Mouse (Mus musculus) 3T3-L1 (cell line): ENCODE measurements at regions not wholly inside any gene's neighbourhood (a gene's known extent, or its start where the extent isn't known, plus 50 kb on each side); places are given as distances from the start of the nearest gene placed in this dataset.
"Not testable (repeated sequence)": the region's sequence is repeated elsewhere in the genome, so short reads cannot be mapped to it uniquely, and the experiment has no call there.

Source experiments
- DNase-seq: peaks from one replicate; pipeline ENCODE4 v3.0.0-alpha.2; 2015; ENCODE audit warnings: low read depth, low spot score

DNA sequence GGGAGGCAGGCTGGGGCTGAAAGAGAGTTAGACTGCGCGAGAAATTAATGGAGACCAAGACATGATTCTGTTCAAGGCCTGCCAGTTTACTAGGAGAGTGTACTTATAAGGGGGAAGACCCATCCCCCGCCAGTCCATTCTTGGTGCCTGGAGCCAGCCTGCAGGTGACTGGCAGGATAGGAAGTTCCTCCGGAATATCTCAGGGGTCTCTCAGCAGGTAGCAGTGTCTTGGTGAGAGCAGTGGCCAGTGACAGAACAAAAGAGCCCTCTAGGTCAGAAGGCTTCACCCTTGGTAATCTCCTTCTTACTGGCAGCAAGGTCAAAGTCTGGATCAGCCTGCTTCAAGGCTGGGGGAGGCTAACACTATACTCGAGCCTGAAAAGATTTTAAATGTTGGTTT is 83.7 kb upstream of the Zfp804b start:
- no peak for DNase-seq

GRCm38 (mm10) chr5:7436461-7436860 is 91.9 kb upstream of the Zfp804b start:
- DNase-seq, result no peak

GRCm38 (mm10) chr5:7448001-7448400 is 103.4 kb upstream of the Zfp804b start:
- peak; percentile 27 for DNase-seq

DNA sequence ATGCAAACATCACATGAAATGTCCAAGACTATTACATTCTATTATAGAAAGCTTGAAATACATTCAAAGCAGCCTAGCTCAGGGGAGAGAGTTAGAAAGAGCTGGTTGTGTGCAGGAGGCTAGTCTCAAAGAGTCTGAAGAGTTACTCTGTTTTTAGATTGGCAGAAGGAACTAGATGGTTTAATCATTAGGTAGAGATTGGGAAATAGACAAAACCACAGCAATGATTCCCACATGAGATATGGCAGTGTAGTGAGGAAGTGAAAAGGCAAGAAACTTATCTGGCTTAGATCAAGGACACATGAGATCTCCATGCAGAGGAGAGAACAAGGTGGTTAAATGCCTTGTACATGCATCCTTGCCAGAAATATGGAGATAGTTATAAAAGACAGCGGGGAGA is 110.3 kb upstream of the Zfp804b start:
- no peak for DNase-seq

DNA sequence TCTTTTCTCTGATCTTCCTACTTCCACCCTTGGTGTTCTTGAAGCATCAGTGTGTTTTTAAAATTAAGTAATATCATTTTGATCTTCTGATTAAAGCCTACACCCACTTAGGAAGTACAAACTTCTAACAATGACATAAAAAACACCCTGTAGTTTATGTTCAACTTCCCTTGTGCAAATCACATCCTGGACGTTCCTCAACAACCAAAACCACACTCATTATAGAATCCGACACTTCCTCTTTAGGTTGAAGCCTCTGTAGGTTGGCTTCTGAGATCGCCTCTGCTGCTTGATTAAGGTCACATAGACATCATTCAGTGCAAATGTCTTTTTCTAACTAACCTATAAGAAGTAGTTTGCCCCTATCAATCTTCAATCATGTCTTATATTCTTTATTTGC is 112.5 kb upstream of the Zfp804b start:
- DNase-seq, result no peak

DNA sequence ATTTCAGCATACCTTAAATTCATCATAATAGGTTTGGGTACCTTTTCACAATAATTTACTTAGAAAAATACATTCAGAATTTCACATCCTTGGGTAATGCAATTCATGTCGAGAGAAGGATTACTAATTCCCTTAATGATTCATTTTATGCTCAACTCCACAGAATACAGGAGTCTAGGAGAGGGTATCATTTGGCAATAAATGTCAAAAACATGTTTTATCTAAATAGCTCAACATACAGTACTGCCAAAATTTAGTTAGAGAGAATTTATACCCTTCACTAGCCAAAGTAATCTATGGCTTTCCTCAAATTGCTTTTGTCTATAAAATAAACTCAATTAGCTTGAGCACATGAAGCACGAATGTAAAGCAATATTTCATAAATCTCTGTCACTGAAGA is 144.6 kb upstream of the Zfp804b start:
- no peak for DNase-seq

GRCm38 (mm10) chr5:7489602-7490001 is 145.0 kb upstream of the Zfp804b start:
- DNase-seq, result no peak

GRCm38 (mm10) chr5:7517520-7518181 is 173.1 kb upstream of the Zfp804b start:
- no peak for DNase-seq

DNA sequence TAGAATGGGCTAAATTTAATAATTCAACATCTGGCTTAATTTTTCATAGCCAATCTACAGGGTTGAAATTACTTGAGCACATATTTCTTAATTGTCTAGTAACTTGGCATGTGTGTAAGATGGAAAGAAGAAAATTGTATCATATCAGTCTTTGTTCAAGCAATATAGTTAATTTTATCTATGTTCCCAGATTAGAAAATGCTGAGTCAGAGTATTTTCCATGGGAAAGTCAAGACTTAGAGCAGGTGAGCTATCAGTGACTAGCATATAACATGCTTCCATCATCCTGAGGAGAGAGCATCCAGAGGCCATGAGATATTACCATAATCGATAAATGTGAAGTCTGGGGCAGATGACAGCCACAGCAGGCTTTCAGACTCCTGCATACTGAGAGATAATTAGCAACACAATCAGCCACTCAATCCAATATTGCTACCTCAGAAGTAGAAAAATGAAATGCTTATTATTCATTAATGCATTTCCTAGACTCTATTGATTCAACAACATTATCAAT is 188.2 kb upstream of the Zfp804b start:
- DNase-seq, result no peak

DNA sequence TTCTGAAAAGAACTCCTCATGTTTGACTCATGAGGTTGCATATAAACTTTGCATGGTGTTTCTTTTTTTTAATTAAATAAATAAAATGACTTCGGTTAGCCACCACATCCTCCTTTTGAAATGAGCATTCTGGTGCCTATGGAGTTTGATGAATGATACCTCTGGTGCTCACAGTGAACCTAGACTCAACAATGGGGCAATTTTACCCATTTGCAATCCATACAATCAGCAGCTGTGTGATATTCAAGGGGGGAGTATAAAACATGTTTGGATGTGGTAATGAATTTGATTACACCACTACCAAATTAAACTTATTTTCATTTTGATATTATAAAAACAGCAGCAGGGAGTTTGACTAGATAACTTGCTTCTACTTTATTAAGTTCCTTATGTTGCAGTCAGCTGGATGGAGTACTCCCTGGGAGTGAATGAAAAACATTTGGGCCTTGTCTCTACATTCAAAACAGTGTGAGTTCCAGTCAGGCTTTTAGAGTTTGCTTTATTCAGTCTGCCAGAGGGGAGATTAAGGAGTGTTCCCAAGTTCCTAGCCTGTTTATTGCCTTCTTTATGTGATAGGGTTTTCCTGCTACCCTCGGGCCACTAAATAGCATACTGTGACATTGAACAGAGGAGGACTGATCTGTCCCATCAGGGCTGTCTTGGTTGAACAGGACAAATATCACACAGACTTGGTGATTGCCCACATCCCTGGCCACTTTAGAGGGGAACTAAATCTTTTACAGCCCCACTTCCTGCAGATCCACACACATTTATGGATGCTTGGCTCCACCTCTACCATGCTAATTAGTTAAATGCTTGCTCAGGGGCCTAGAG is 195.5 kb upstream of the Zfp804b start:
- no peak for DNase-seq

DNA sequence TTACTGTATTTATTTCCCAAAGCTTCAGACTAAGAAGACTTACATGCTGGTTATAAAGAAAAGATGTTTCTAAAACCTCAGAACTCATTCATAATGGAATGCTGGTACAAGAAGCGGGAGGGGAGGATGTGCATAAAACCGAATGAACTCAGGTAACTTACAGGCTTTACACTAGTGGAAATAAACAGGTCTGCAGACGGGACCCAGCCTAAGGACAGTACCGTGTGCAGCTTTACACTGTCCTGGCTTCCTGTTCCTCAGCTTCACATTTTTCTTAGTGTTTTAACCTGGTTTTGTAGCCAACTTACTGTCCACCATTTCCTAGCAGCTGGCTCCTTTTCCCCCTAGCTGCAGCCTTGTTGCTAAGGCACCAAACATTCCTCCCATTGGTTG is 196.1 kb upstream of the Zfp804b start:
- DNase-seq, result no peak

DNA sequence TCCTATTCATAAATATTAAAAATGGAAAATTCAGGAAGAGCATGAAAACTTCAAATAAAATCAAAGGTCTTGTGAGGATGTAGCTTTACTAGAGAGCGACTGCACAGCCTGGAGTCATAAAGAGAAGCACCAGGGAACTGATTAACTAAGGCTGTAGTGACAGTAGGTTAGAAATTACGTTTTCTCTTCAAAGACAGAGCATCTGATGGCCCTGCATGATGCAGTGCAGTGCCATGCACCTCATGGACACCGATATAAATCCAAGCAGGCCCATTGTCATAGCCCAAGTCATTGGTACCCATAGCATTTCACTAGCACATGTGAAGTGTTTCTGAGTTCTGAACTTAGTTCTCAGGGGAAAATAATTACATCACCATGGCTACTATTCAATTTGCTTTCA is 199.3 kb upstream of the Zfp804b start:
- no peak for DNase-seq

GRCm38 (mm10) chr5:7580413-7580812 is 235.9 kb upstream of the Zfp804b start:
- DNase-seq, result no peak

GRCm38 (mm10) chr5:7586547-7586946 is 242.0 kb upstream of the Zfp804b start:
- DNase-seq, result peak; percentile 6

DNA sequence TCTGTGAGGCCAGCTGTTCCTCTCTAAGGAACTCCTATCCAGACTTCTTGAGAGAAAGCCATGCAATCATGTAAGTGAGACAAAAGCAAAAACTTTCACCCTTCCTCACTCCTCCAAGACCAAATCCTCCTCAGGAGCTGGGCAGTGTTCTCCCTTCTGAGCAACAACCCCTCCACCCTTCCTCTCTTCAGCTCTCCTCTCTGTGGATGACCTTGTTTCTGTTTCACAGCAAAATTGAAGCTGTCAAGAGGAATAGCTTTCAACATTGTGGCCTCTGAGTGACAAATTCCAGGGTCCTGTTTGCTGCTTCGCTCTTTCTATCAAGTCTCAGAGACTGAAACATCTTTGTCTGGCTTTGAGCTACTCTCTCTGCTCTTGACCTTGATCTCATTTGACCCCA is 255.9 kb upstream of the Zfp804b start:
- DNase-seq, result no peak

DNA sequence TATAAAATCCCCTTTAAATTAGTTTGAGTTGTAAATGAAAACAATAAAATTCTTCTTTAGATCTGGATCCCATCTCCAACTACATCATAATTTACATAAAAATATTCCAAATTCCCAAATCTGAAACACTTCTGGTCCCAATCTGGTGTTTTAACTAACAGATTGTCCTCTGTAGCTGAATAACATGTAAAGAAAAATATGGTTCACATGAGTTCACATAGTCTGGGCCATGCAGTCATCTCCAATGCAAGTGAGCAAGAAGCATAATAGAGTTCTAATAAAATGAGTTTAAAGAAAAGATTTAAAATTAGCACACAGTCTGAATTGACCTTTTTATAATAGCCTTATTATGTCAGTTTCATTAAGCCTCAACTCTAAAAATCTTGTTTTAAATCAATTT is 263.0 kb upstream of the Zfp804b start:
- no peak for DNase-seq

- DNase-seq, result no peak
These were observed 263.4 kb upstream of the Zfp804b start for GRCm38 (mm10) chr5:7607924-7608323.

GRCm38 (mm10) chr5:7655280-7655679 is 305.0 kb upstream of the Steap4 start:
- no peak for DNase-seq

- no peak for DNase-seq
These were observed 258.5 kb upstream of the Steap4 start for GRCm38 (mm10) chr5:7701776-7702175.

GRCm38 (mm10) chr5:7719557-7719956 is 240.7 kb upstream of the Steap4 start:
- no peak for DNase-seq

DNA sequence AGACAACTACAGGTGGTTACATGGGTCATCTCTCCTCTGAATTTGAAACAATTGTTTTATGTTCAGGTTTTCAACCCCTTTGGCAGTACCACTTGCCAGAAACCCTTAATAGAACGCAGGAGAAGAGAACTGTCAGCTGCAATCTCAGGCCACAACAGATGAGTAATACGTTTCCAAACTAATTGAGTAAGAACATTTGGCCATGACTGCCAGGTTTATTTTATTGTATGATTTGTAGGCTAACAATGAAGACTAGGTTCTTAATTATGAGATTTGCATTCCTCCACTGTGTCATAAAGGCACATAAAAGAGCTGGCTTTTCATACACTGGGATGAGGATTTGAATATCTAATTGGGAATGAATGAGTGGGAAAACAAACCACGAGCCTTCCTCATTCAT is 240.2 kb upstream of the Steap4 start:
- no peak for DNase-seq

GRCm38 (mm10) chr5:7720688-7721087 is 239.6 kb upstream of the Steap4 start:
- no peak for DNase-seq

DNA sequence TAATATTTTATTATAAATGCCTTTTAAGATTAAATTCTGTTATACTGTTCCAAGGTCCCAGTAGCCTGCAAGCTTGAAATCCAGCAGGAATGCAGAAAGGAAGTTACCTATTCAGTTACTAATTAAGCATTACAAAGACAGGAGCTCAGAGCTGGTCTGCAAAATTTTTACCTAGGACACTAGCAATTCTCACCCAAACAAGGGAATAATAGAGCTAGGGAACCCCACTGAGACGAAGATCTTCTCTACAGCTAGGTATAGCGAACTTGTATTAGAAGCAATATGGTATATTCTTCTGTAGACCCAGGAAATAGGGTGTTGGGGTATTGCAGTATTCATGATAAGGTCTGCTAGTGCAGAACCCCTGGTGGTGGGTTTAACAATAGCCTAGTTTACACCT is 227.7 kb upstream of the Steap4 start:
- DNase-seq, result not testable (repeated sequence)
